Mouse (Mus musculus) neural tube, embryonic 15.5 days (tissue): Measurements from ENCODE around the gene L3mbtl2. TPM values are rescaled to one million over a fixed set of nuclear protein-coding genes. Genes with fewer than 3 reads are reported as not detected.
A peak's percentile ranks its signal among the peaks of the same experiment; 100 is the strongest.

ENCODE experiments used
- ATAC-seq: fragments of 200-750 bp; cut with Nextera tagmentation; 2 replicates; pipeline ENCODE4 v1.8.0; 2017; ENCODE audit warnings: mild to moderate bottlenecking, moderate TSS enrichment, moderate library complexity; ENCODE audit not compliant: low FRiP score
- H3K27ac ChIP-seq: fragments of 300-500 bp; sonication (generic); replicated peaks from 2 replicates; pipeline ENCODE4 v1.5.1; 2015; ENCODE audit warnings: mild to moderate bottlenecking, inconsistent platforms
- H3K27me3 ChIP-seq: fragments of 300-500 bp; sonication (generic); replicated peaks from 2 replicates; pipeline ENCODE4 v1.6.1; 2015; ENCODE audit warnings: inconsistent platforms
- H3K36me3 ChIP-seq: fragments of 300-500 bp; sonication (generic); 2 replicates; pipeline ENCODE4 v1.6.1; 2015; ENCODE audit warnings: inconsistent platforms
- H3K4me1 ChIP-seq: fragments of 300-500 bp; sonication (generic); 2 replicates; pipeline ENCODE4 v1.6.1; 2015; ENCODE audit warnings: inconsistent platforms
- H3K4me2 ChIP-seq: fragments of 300-500 bp; sonication (generic); 2 replicates; pipeline ENCODE4 v1.6.1; 2015; ENCODE audit warnings: inconsistent platforms, mild to moderate bottlenecking, moderate library complexity
- H3K4me3 ChIP-seq: fragments of 300-500 bp; sonication (generic); replicated peaks from 2 replicates; pipeline ENCODE4 v1.5.1; 2015; ENCODE audit warnings: mild to moderate bottlenecking, inconsistent platforms
- H3K9ac ChIP-seq: fragments of 300-500 bp; sonication (generic); replicated peaks from 2 replicates; pipeline ENCODE4 v1.6.1; 2015; ENCODE audit warnings: mild to moderate bottlenecking, inconsistent platforms
- H3K9me3 ChIP-seq: fragments of 300-500 bp; sonication (generic); replicated peaks from 2 replicates; pipeline ENCODE4 v1.6.1; 2016; ENCODE audit warnings: inconsistent platforms
- WGBS: fragments of 180-500 bp; shearing (Covaris S2); methylation state at CpG from one replicate; pipeline ENCODE4 v1.1.7; 2015; ENCODE audit warnings: mixed read lengths; 5-methylcytosine and 5-hydroxymethylcytosine counted together
- polyA plus RNA-seq: library from polyadenylated mRNA; unstranded; fragments of >200 nt; fragmentation: Nextera tagmentation; extraction: Ambion mirVana; gene quantifications from 2 replicates; pipeline ENCODE4 v1.2.1, GENCODE M21; 2015

The L3mbtl2 gene
- polyA plus RNA-seq, result 28.0 and 28.8 TPM in 2 replicates

GRCm38 (mm10) chr15:81663697-81664561 lies at the start of gene L3mbtl2:
TSS of gene L3mbtl2 (plus strand) at chr15:81663889.
- Histone ChIP-seq H3K27me3 (no peaks in the 10 kb centered on the region), H3K36me3 (peaks cover 19% of the 10 kb centered on the region), H3K4me3 (peak within 1 kb of the TSS; percentile 81), H3K9ac (peak within 1 kb of the TSS; percentile 63), H3K4me2 (peak within 1 kb of the TSS; percentile 91), H3K27ac (peak within 1 kb of the TSS; percentile 56), H3K4me1 (peaks cover 15% of the 10 kb centered on the region), H3K9me3 (no peaks in the 10 kb centered on the region)
- ATAC-seq, result peak; percentile 99
- WGBS, result under 1% methylated on average over 55 of the region's 55 CpGs

DNA sequence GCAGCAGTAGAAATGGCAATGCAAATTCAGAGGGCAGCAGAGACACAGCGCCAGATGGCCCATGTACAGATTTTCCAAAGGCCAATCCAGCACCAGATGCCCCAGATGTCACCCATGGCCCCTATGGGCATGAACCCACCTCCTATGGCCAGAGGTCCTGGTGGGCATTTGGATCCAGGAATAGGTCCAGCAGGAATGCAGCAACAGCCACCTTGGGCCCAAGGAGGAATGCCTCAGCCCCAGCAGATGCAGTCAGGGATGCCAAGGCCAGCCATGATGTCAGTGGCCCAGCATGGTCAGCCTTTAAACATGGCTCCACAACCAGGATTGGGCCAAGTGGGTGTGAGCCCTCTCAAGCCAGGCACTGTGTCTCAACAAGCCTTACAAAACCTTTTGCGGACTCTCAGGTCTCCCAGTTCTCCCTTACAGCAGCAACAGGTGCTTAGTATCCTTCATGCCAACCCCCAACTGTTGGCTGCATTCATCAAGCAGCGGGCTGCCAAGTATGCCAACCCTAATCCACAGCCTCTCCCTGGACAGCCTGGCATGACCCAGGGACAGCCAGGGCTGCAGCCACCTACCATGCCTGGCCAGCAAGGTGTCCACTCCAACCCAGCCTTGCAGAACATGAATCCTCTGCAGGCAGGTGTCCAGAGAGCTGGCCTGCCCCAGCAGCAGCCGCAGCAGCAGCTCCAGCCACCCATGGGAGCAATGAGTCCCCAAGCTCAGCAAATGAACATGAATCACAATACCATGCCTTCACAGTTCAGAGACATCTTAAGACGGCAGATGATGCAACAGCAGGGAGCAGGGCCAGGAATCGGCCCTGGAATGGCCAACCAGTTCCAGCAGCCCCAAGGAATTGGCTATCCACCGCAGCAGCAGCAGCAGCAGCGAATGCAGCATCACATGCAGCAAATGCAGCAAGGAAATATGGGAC lies 13.9 kb upstream of the L3mbtl2 start:
- Histone ChIP-seq H3K4me2 (no peak overlapping the region), H3K36me3 (peaks cover 66% of the 10 kb centered on the region), H3K27ac (no peak overlapping the region), H3K4me3 (no peak overlapping the region), H3K9ac (no peak overlapping the region), H3K4me1 (no peaks in the 10 kb centered on the region), H3K27me3 (no peaks in the 10 kb centered on the region), H3K9me3 (no peaks in the 10 kb centered on the region)
- WGBS, result 92% methylated on average over 8 of the region's 8 CpGs
- no peak for ATAC-seq

DNA sequence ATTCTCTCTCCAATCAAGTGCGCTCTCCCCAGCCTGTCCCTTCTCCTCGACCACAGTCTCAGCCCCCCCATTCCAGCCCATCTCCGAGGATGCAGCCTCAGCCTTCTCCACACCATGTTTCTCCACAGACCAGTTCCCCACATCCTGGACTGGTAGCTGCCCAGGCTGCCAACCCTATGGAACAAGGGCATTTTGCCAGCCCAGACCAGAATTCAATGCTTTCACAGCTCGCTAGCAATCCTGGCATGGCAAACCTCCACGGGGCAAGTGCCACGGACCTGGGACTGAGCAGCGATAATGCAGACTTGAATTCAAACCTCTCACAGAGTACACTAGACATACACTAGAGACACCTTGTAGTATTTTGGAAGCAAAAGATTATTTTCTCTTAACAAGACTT lies 13.1 kb upstream of the L3mbtl2 start:
- Histone ChIP-seq H3K4me2 (no peak overlapping the region), H3K4me1 (no peaks in the 10 kb centered on the region), H3K4me3 (no peak overlapping the region), H3K9ac (no peak overlapping the region), H3K27ac (no peak overlapping the region), H3K36me3 (peaks cover 58% of the 10 kb centered on the region), H3K9me3 (no peaks in the 10 kb centered on the region), H3K27me3 (no peaks in the 10 kb centered on the region)
- no peak for ATAC-seq
- WGBS, result 85% methylated on average over 7 of the region's 7 CpGs

GRCm38 (mm10) chr15:81661701-81662100 lies 2.0 kb upstream of the L3mbtl2 start:
- H3K27me3 ChIP-seq, result no peaks in the 10 kb centered on the region
- no peak overlapping the region for H3K27ac ChIP-seq
- no peak overlapping the region for H3K4me2 ChIP-seq
- H3K36me3 ChIP-seq, result no peaks in the 10 kb centered on the region
- no peak overlapping the region for H3K4me3 ChIP-seq
- H3K9ac ChIP-seq, result no peak overlapping the region
- 95% methylated on average over 2 of the region's 2 CpGs for WGBS
- peaks cover 15% of the 10 kb centered on the region for H3K4me1 ChIP-seq
- no peaks in the 10 kb centered on the region for H3K9me3 ChIP-seq
- no peak for ATAC-seq

DNA sequence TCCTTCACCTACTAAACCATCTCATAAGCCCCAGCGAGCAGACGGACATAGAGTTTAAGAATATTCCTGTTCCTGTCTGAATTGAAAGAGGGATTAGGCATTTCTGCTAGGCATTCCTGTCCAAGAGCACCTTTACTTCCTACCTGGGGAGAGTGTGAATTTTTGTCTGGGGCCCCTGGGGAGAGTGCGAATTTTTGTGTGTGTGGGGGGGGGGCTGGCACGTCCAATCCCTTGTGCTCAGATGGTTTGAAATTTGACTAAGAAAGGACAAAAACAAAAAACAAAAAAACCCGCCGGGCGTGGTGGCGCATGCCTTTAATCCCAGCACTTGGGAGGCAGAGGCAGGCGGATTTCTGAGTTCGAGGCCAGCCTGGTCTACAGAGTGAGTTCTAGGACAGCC lies 408 bp upstream of the L3mbtl2 start:
- peak; percentile 29; the same call in 1 of the 2 replicates for ATAC-seq
- peaks cover 15% of the 10 kb centered on the region for H3K4me1 ChIP-seq
- H3K9ac ChIP-seq, result no peak overlapping the region
- no peak overlapping the region for H3K27ac ChIP-seq
- H3K9me3 ChIP-seq, result no peaks in the 10 kb centered on the region
- peak overlapping the region; percentile 91 for H3K4me2 ChIP-seq
- H3K36me3 ChIP-seq, result peaks cover 13% of the 10 kb centered on the region
- peak overlapping the region; percentile 81 for H3K4me3 ChIP-seq
- WGBS, result 59% methylated on average over 10 of the region's 10 CpGs
- no peaks in the 10 kb centered on the region for H3K27me3 ChIP-seq

DNA sequence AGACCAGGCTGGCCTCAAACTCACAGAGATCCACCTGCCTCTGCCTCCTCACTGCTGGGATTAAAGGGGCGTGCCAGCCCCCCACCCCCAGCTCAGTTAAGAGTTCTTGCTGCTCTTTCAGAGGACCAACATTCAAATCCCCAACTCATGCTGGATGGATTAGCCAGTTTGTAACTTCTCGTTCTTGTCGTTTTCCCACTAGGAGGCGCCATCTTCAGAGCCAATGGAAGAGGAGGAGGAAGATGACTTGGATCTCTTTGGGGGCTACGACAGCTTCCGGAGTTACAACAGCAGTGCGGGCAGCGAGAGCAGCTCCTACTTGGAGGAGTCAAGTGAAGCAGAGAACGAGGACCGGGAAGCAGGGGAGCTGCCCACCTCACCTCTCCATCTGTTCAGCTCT lies 3.3 kb downstream of the L3mbtl2 start:
- Histone ChIP-seq H3K9ac (no peak overlapping the region), H3K4me3 (no peak overlapping the region), H3K27me3 (no peaks in the 10 kb centered on the region), H3K4me2 (no peak overlapping the region), H3K4me1 (peaks cover 15% of the 10 kb centered on the region), H3K36me3 (peaks cover 35% of the 10 kb centered on the region), H3K9me3 (no peaks in the 10 kb centered on the region), H3K27ac (no peak overlapping the region)
- no peak for ATAC-seq
- 93% methylated on average over 10 of the region's 10 CpGs for WGBS

GRCm38 (mm10) chr15:81670231-81670640 lies 6.5 kb downstream of the L3mbtl2 start:
- peaks cover 47% of the 10 kb centered on the region for H3K36me3 ChIP-seq
- no peak for ATAC-seq
- no peak overlapping the region for H3K4me3 ChIP-seq
- no peak overlapping the region for H3K4me2 ChIP-seq
- 86% methylated on average over 4 of the region's 4 CpGs for WGBS
- no peaks in the 10 kb centered on the region for H3K9me3 ChIP-seq
- H3K27ac ChIP-seq, result no peak overlapping the region
- no peak overlapping the region for H3K9ac ChIP-seq
- no peaks in the 10 kb centered on the region for H3K27me3 ChIP-seq
- H3K4me1 ChIP-seq, result peaks cover 6% of the 10 kb centered on the region; the same call in 1 of the 2 replicates

GRCm38 (mm10) chr15:81676637-81677036 lies 12.9 kb downstream of the L3mbtl2 start:
- Histone ChIP-seq H3K4me3 (no peak overlapping the region), H3K9ac (no peak overlapping the region), H3K27ac (no peak overlapping the region), H3K36me3 (peaks cover 56% of the 10 kb centered on the region), H3K9me3 (no peaks in the 10 kb centered on the region), H3K4me2 (no peak overlapping the region), H3K4me1 (no peaks in the 10 kb centered on the region), H3K27me3 (no peaks in the 10 kb centered on the region)
- WGBS, result 90% methylated on average over 3 of the region's 3 CpGs
- ATAC-seq, result no peak

DNA sequence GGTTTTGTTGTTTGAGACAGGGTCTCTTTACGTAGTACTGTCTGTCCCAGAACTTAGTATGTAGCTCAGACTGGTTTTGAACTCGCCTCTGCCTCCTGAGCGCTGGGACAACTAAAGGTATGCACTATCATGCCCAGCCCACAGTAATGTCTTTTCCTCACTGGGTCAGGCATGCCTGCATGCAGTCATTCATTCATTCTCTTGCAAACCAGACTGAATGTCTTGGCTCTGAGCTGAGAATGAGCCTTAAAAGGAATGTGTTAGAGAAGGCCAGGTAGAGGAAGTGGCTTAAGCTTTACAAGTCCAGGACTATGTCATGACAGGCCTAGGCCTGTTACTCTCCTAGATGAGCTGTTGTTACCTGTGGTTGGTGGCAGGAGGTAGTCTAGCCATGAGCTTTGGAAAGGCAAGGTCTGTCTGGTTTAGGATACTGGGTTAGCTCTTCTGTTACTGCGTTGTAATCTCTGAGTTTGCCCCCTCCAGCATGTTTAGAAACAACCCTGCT lies 16.7 kb downstream of the L3mbtl2 start:
- Histone ChIP-seq H3K4me3 (no peak overlapping the region), H3K9ac (no peak overlapping the region), H3K4me2 (no peak overlapping the region), H3K9me3 (no peaks in the 10 kb centered on the region), H3K4me1 (no peaks in the 10 kb centered on the region), H3K27ac (no peak overlapping the region), H3K27me3 (no peaks in the 10 kb centered on the region), H3K36me3 (peaks cover 81% of the 10 kb centered on the region)
- ATAC-seq, result no peak
- WGBS, result 93% methylated on average over 4 of the region's 4 CpGs

DNA sequence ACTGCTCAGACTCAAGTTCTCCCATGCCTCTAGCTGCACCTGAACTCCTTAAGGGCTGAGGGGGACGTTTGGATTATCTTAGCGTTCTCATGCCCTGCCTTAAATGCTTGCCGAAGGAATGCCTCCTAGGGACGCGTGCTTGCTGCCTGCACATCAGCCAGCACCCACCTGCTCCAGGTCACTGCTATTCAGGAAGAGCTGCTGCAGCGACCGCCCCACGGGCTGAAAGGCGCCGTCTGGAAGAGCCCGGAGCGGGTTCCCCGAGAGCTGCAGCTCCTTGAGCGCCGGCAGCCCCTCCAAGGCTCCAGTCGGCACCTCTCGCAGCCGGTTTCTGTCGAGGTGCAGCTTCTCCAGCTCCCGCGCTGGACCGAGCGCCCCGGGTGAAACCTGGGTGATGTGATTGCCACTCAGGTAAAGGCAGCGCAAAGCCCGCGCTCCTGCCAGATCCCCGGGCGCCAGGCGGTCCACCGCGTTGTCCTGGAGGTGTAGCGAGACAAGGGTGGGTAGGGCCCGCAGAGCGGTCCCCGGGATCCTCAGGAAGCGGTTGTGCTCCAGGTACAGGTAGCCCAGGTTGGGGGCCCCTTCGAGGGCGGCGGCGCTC lies 29.8 kb downstream of the L3mbtl2 start:
- H3K27me3 ChIP-seq, result peaks cover 36% of the 10 kb centered on the region
- peaks cover 26% of the 10 kb centered on the region for H3K4me1 ChIP-seq
- 3% methylated on average over 41 of the region's 41 CpGs for WGBS
- H3K9ac ChIP-seq, result peak overlapping the region; percentile 73
- peaks cover 7% of the 10 kb centered on the region for H3K36me3 ChIP-seq
- peak overlapping the region; percentile 55 for H3K4me3 ChIP-seq
- no peaks in the 10 kb centered on the region for H3K9me3 ChIP-seq
- no peak; the same call in 1 of the 2 replicates for ATAC-seq
- H3K27ac ChIP-seq, result peak overlapping the region; percentile 33
- H3K4me2 ChIP-seq, result peak overlapping the region; percentile 95
